Mouse (Mus musculus): ENCODE data around the gene Gmds.
A peak's percentile ranks its signal among the peaks of the same experiment; 100 is the strongest.

Gmds gene

DNA sequence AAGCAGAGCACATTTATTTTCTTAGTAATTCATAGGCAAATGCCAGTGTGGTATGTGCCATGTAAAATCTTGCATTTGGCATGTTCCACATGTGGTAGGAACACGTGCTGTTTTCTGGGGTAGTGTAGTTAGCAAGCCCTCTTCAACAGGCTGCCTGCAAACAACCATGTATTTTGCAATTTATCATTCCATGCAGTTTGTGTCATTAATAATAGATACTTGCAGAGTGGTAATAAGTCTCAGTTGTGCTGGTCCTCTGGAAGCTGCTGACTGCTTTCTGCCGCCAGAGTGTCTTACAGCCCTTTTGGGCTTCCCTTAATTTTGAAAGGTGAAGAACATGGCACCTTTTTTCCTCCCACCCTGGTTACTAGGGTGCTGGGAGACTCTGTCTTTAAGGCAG, 525.8 kb downstream of the Gmds start:
- no peak for DNase-seq (ENCODE audit: inconsistent ontology term)

DNA sequence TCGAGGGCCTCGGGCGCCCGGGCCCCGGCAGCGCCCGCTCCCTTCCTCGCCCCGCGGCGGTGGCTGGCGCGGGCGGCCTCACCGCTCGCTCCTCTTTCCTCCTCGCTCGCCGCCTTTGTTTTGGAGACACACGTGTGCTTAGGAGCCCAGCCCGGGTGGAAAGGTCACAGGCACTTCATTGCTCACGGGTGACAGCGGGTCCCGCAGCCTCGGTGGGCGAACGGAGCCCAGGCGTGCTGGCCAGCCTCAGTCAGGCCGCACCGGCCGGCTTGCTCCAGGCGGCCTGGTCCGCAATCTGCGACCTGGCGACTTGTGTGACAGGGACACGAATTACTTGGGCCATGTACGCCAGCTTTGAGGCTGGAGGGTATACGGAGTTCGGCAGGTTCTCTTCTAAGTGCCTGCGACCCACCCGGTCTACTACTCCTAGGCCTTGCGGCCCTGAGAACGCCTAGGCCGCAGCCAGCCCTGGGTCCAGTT, 527.0 kb downstream of the Gmds start:
- DNase-seq (ENCODE audit: inconsistent ontology term), result no peak

DNA sequence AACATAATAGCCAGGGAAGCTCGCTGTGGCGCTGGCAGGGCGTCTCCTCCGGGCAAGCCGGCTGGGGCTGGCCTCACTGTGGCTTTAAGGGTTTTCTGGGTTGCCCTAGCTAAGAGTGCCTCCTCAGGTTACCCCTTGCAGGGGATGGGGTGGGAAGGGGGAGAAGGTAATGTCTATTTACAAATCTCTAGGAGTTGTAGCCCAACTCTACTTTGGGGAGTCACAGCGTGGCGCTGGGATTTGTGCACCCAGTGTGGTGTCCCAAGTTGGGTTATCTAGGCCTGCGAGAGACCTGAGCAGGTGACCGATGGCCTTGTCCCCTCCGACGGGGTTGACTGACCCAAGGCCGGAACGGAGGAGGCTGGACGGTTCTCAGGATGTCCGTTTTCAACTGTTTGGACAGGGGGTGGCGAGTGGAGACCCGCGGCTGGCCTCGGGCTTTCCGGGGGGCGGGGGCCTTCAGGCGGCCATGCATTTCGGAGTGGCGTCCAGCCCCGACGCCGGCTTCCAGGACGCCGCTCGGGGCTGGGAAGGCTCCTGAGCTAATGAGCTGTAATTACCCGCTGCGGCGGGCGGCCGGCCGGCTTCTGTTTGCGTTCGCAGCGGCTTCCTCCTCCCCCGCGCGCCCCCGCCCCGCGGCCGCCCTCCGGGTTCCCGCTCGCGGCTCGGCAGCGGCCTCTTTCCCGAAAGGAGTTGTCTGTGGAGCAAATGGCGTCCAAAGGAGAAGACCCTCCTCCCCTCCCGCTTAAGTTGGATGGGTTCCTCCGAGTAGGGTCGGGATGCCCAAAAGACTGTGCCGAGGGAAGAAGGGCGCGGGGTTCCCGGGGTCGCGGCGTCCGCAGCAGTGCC, 527.6 kb downstream of the Gmds start:
- peak; percentile 46 for DNase-seq (ENCODE audit: inconsistent ontology term)

DNA sequence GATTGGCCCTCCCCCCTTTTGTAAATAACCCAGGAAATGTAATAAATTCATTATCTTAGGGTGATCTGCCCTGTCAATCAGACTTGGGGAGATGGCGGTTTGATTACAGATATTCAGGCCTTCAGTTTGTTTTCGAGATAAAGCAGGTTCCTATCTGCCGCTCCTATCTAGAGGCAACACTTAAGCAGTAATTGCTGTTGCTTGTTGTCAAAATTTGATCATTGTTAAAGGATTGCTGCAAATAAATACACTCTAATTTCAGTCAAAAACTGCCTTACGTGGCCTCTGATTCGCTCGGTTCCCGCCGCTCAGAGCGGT, 528.2 kb downstream of the Gmds start:
- DNase-seq (ENCODE audit: inconsistent ontology term), result peak; percentile 43

DNA sequence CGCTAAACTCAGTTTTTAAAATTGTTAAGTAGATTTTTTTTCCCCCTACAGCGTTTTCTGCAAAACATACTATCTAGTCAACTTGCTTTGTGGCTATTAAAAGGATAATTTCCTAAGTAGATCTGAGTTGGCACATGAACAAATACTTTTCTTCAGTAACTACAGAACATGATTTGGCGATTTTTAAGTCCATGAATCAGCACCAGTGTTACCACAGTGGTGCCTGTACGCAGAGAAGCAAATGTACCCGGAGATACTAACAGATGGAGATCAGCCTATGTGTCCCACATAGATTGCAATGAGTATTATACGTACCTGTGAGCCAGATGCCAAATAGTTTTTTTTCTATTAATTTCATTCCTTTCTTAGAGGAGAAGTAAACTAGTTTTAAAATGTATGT, 528.8 kb downstream of the Gmds start:
- DNase-seq (ENCODE audit: inconsistent ontology term), result peak; percentile 30

DNA sequence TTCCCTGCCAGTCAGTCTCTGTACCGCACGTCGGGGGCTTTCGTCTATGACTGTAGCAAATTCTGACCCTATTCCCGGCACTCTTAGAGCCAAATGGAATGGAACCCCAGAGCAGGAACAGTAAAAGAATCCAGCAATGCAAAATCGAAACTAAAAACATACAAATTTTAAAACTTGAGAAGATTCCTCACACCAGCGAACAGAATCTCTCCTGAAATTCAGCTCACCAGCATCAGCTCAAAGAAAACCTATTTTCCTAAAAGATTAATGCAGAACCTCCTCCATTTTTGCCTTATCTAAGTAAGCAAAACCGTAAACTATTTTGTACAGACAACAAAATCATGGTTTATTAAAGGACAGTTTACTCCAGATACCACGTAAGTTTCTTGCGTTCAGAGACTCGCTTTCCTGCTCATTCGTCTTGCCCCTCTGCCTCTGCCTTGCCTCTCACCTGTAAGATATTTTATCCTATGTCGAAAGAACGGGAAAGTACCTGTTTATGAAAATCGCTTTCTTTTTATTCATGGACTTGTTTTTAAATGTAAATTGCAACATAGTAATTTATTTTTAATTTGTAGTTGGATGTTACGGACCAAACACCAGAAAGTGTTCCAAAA, 529.6 kb downstream of the Gmds start:
- DNase-seq (ENCODE audit: inconsistent ontology term), result no peak

DNA sequence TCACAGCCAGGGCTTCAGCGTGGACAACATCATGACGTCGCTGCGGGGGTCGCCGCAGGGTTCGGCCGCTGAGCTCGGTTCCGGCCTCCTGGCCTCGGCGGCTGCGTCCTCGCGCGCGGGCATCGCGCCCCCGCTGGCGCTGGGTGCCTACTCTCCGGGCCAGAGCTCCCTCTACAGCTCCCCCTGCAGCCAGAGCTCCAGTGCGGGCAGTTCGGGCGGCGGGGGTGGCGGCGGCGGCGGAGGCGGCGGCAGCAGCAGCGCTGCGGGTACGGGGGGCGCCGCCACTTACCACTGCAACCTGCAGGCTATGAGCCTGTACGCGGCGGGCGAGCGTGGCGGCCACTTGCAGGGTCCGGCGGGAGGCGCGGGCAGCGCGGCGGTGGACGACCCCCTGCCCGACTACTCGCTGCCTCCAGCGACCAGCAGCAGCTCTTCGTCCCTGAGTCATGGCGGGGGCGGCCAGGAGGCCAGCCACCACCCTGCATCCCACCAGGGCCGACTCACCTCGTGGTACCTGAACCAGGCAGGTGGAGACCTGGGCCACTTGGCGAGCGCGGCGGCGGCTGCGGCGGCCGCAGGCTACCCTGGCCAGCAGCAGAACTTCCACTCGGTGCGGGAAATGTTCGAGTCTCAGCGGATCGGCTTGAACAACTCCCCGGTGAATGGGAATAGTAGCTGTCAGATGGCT, 530.3 kb downstream of the Gmds start:
- DNase-seq (ENCODE audit: inconsistent ontology term), result peak; percentile 72

DNA sequence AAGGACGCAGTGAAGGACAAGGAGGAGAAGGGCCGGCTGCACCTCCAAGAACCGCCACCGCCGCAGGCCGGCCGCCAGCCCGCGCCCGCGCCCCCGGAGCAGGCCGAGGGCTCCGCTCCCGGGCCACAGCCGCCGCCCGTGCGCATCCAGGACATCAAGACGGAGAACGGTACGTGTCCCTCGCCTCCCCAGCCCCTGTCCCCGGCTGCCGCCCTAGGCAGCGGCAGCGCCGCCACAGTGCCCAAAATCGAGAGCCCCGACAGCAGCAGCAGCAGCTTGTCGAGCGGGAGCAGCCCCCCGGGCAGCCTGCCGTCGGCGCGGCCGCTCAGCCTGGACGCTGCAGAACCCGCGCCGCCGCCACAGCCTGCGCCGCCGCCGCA, 530.8 kb downstream of the Gmds start:
- DNase-seq (ENCODE audit: inconsistent ontology term), result peak; percentile 49

DNA sequence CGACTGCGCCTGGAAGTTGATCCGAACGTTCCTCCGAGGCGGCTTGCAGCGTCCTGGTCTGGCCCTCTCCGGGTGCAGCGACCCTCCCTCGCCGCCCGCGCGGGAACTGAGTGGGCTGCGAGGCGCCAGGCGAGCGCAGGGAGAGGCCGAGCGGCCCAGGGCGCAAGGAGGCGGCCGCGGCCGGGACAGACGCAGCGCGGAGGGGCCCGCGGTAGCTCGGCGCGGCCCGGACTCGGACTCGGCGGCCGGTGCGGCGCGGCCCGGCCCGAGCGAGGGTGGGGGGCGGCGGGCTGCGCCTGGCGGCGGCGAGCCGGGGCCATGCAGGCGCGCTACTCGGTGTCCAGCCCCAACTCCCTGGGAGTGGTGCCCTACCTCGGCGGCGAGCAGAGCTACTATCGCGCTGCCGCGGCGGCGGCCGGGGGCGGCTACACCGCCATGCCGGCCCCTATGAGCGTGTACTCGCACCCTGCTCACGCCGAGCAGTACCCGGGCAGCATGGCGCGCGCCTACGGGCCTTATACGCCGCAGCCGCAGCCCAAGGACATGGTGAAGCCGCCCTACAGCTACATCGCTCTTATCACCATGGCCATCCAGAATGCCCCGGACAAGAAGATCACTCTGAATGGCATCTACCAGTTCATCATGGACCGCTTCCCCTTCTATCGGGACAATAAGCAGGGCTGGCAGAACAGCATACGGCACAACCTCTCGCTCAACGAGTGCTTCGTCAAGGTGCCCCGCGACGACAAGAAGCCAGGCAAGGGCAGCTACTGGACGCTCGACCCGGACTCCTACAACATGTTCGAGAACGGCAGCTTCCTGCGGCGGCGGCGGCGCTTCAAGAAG, 531.4 kb downstream of the Gmds start:
- DNase-seq (ENCODE audit: inconsistent ontology term), result peak; percentile 64

DNA sequence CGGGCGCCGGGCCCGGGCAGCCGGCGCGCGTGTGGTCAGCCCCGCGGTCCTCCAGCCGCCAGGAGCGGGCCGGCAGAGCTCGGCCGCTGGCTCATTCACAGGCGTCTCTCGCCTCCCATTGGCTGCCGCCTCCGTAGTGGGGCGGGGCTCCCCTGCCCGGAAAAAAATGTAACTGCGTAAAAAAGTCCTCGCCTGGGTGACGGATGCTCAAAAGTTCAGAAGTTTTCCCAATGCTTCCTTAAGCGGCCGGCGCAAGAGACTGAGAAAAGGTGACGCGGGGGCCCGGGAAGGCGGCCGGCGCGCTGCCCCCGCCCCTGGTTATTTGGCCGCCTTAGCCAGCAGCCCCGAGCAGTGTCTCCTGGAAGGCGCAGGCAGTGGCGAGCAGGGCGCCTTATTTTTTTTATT, 532.1 kb downstream of the Gmds start, which contains the start of gene Foxc1:
Foxc1 (plus strand) TSS at position 206 of the 405 bp plus-strand sequence.
- peak; percentile 97 for DNase-seq (ENCODE audit: inconsistent ontology term)

DNA sequence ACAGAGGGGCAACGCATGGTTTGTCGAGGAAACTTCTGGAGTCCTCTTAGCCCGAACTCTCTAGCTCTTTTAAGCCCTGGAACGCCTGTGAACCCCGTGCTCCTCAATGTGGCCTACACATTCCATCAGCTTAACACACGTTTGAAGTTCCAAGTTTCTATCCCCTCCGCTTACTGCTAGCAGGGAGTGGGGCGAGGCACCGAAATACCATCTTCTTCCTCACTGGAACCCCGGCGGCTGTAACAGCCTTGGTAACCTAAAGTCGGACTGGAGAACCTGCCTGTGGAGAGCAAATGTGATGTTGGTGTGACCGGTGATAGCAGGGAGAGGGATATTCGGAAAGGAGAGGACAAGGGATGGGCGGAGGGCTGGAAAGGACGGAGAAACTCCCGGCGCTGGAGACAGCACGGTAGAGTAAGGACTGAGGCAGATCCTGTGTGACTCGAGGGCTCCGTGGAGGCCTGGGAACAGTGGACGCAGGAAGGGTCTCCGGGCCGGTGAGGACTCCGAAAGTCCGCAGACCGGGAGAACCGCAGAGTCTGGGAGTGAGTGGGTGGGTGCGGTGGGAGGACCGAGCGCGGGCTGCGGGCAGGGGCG, 532.6 kb downstream of the Gmds start:
- DNase-seq (ENCODE audit: inconsistent ontology term), result no peak

DNA sequence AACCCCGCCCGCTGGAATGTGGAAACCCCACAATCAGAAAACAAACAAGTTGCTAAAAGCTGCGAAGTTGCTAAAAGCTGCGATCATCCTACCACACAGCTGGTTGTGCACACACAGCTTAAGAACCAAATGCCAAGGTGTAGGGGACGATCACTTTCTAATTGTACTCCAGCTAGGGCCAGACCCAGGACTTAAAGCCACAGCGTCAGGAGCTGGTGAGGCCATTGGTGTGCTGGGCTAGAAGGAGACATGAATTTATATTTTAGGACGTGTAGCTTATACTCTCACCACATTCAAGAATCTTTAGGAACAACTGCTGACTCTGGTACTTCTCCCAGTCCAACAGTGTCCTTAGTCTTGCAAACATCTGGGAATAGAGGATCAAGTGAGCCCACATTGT, 534.0 kb downstream of the Gmds start:
- no peak for DNase-seq (ENCODE audit: inconsistent ontology term)

DNA sequence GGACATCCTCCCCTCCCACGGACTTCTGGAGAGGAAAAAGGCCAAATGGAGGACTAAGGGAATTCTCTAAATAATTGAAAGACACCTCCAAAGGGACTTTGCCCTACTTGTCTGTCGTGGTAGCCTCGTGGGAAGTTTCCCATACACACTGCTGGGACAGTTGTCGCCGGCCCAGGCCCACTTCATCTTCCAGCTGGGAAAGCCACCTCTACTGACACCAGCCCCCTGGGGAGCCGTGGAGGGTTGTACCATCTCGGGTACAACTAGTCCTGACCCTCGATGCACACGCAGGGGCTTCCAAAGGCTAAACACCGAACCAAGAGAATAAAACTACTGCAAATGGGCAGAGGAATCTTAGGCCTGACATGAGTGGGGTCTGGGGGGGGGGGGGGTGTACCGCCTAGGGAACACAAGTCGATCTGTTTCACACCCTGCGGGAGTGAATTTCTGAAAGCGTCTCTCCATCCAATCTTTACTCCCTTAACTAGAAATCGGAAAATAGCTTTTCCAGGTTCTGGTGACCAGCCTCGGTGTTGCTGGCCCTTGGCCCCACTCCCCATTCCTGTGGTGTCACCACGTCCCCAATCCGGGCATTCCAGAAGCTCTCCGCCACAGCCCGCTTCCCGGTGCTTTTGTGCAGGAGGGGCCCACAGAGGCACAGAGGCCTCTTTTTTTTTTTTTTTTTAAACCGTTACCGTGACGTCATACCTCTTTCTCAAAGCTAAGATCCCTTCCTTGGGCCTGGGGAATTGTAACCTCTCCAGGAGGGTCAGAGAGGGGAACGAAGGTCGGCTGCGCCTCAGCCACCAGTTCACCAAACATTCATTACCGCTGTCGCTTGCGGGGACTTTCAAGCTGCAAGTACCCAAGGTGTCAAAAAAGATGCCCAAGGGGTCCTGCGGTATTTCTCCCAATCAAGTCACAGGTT, 535.1 kb downstream of the Gmds start:
- peak; percentile 79 for DNase-seq (ENCODE audit: inconsistent ontology term)

DNA sequence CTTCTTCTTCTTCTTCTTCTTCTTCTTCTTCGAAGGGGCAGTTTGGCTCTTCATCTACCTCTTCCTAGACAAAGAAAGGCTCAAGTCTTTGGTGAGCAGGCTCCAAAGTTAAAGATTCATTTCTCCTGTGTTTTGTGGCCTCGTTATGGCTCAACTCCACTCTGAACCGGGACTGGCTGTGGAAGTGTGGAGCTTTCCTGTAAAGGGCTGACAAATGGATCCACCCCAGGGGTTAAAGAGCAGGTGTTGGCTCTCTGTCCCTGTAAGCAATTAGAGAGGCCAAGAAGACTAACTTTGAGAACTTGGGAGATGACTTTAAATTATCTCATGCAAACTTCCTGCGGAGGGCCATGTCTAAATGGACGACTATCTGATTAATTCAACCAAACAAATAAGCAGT, 536.1 kb downstream of the Gmds start:
- DNase-seq (ENCODE audit: inconsistent ontology term), result no peak

DNA sequence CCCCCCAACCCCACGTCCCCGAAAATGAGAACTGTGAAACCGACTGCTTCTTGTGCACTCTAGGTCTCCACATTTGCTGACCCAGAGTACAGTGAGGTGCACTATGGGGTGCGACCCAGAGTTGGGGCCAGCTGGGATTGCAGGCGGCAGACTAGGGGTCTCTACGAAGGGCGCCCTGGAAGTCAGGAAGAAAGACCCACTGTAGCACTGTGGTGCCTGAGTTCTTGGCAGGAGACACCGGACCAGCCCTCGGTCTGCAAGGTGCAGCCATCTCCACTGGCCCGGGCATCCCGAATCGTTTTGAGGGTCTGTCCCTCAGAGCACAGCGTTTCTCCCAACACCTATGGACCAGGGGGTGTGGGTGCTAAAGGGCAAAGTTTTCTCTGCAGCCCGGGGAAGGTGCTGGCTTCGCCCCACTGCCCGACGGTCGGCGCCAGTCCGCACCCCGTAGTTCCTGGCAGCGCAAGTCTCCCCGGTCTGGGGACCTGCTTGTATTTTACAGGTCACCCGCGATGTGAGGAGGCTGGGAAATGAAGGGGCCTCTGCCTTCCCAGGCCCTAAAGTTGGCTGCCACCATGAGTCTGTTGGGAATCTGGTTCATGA, 536.7 kb downstream of the Gmds start:
- DNase-seq (ENCODE audit: inconsistent ontology term), result no peak

DNA sequence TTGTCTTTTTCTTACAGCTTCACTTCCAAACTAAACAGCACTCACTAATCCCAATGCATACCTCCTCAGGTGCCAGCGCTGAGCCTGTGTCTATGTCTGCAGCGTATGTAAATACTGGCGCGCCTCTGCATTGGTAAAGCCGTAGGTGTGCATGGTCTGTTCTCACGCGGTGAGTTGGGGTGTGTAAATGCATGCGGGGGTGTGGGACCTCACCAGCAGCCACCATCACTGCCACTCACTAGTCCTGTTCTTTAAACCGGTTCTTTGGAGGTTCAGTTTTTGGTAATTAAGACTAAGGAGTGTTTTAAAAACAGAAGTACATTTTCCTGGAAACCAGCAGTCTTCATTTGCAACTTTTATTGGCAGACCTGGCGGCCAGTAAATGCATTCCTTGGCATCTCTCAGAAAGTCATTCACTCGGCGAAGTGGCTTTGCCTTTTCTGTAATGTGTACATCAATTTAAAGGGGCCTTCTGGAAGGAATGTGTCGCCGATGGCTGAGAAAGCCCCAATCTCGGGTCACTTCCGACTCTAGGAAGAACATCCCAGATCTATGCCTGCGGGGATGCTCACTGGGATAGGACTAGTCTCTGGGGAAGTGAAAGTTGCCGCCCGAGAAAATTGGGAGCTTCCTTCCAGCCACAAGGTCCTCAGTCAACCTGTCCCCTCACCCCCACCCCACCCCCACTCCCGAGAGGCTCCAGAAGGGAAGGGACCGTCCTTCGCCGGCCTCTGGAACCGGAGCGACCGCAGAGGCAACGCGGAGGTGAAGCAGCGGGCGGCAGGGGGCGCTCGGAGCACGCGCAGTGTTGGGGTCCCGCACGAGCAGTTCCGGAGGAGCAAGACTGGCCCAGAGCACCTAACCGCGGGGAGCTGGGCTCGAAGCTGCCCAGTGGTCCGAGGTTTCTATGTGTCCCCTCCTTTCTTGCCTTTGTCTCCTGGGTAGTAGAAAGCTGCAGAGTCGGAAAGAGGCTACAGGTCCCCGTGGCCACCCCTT, 537.7 kb downstream of the Gmds start:
- peak; percentile 87 for DNase-seq (ENCODE audit: inconsistent ontology term)

DNA sequence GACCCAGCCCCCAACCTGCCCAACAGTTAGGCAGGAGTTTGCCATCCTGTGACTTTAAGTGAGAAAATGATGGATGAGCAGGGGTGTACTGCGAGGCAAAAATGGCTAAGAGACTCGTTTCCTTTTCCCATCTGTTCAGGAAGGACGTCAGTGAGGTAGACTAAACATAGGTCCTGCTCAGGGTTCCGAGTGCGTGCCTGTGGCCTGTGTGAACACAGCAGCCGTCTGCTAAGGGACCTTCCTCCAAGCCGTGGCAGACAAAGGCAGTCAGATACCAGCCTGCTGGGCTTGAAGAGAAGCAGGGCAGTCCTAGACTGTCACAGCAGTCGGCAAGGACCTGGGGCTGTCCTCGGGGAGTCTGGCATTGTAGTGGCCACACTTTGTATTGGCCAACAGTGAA, 540.5 kb downstream of the Gmds start:
- no peak for DNase-seq (ENCODE audit: inconsistent ontology term)

DNA sequence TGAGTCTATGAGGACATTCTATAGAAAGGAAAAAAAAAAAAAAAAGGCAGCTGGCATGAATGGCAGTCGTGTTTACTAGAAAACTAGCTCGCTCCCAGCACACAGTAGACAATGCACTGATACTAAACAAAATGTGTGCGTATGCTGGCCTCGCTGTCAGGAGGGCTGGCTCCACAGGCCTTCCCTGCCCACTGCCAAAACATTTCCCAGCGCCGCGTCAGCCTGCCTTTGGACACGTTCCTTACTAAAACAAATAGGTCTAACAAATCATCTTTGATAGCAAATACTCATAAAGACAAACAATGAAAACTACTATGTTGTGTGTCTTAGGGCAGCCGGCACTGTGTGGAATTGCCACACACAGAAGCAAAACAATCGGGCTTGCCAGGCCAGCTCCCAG, 541.2 kb downstream of the Gmds start:
- DNase-seq (ENCODE audit: inconsistent ontology term), result no peak

DNA sequence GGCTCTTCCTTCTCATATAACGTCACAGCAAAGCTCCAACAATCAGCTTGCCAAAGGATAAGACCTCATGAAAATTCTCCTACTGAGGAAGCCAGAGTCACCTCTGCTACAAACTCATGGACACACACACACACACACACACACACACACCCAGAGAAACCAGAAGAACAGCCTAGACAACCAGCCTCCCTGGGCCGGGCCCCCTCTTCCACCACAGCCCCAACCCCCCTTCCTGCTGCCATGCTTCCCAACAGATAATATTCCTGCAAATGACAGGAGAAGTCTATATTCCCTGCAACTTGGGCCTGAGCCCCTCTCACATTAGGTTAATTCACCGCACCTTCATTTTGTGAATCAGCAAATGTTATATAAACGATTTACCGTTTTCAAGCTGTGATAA, 545.4 kb downstream of the Gmds start:
- DNase-seq (ENCODE audit: inconsistent ontology term), result no peak

Measured in Muller cell, postnatal 12 days (primary cell).